Mouse (Mus musculus) C2C12 (cell line): ENCODE data around the gene Slc4a5. TPM values are rescaled to one million over a fixed set of nuclear protein-coding genes. Genes with fewer than 3 reads are reported as not detected.

ENCODE experiments used
- H3K27me3 ChIP-seq: one replicate; pipeline ENCODE4 v1.6.1; 2011; ENCODE audit not compliant: control insufficient read depth, insufficient read depth, insufficient read length
- H3K36me3 ChIP-seq: one replicate; pipeline ENCODE4 v1.6.1; 2011; ENCODE audit not compliant: control insufficient read depth, insufficient read depth
- H3K4me3 ChIP-seq: one replicate; pipeline ENCODE4 v1.5.1; 2011; ENCODE audit warnings: mild to moderate bottlenecking, control low read depth; ENCODE audit not compliant: poor library complexity, insufficient read depth, severe bottlenecking
- H3K79me2 ChIP-seq: one replicate; pipeline ENCODE4 v1.6.1; 2011; ENCODE audit not compliant: control insufficient read depth, insufficient read depth
- H3K79me3 ChIP-seq: one replicate; pipeline ENCODE4 v1.6.1; 2011; ENCODE audit warnings: low read depth, control low read depth
- H3ac ChIP-seq: one replicate; pipeline ENCODE3; 2011; ENCODE audit warnings: low read depth; ENCODE audit not compliant: control insufficient read depth, insufficient read length
- CEBPB ChIP-seq: IDR thresholded peaks from one replicate; pipeline ENCODE4 v1.6.1; 2011; ENCODE audit warnings: low read depth, mild to moderate bottlenecking, control low read depth, moderate library complexity
- CTCF ChIP-seq: IDR thresholded peaks from one replicate; pipeline ENCODE4 v1.5.1; 2011; ENCODE audit not compliant: control insufficient read depth, insufficient read depth, insufficient read length
- FOSL1 ChIP-seq: IDR thresholded peaks from one replicate; pipeline ENCODE4 v1.8.0; 2011; ENCODE audit warnings: mild to moderate bottlenecking, low read length; ENCODE audit not compliant: poor library complexity, insufficient read depth, severe bottlenecking
- MAX ChIP-seq: IDR thresholded peaks from one replicate; pipeline ENCODE4 v1.6.1; 2011; ENCODE audit warnings: mild to moderate bottlenecking, control low read depth
- MYOD1 ChIP-seq: IDR thresholded peaks from one replicate; pipeline ENCODE4 v1.6.1; 2011; ENCODE audit warnings: low read depth; ENCODE audit not compliant: control insufficient read depth, insufficient read length
- MYOG ChIP-seq: IDR thresholded peaks from one replicate; pipeline ENCODE4 v1.6.1; 2011; ENCODE audit not compliant: control insufficient read depth, insufficient read length; ENCODE audit errors: extremely low read depth
- USF1 ChIP-seq: IDR thresholded peaks from one replicate; pipeline ENCODE4 v1.6.1; 2011; ENCODE audit warnings: low read depth, mild to moderate bottlenecking, control low read depth, moderate library complexity
- polyA plus RNA-seq: library from polyadenylated mRNA; unstranded; fragments of >200 nt; fragmentation: generic; extraction: Trizol; gene quantifications from one replicate; pipeline ENCODE4 v1.2.1, GENCODE M21; 2012; ENCODE audit warnings: missing spikeins

Gene Slc4a5
- polyA plus RNA-seq, 1 experiment = 0.04 TPM

- H3ac ChIP-seq = no peak overlapping the region
- peaks cover 4% of the 10 kb centered on the region for H3K79me3 ChIP-seq
- peaks cover 28% of the 10 kb centered on the region for H3K79me2 ChIP-seq
- no peak overlapping the region for H3K4me3 ChIP-seq
- no peaks in the 10 kb centered on the region for H3K27me3 ChIP-seq
- TF ChIP-seq CTCF (no peak), CEBPB (no peak), FOSL1 (no peak), USF1 (no peak), MYOG (no peak), MYOD1 (no peak), MAX (no peak)
- H3K36me3 ChIP-seq = no peaks in the 10 kb centered on the region
Measured at GRCm38 (mm10) chr6:83180605-83181004, 39.0 kb upstream of the Slc4a5 start.

- no peak for TF ChIP-seq CEBPB
- TF ChIP-seq MYOG = no peak
- TF ChIP-seq FOSL1 = no peak
- TF ChIP-seq CTCF = no peak
- no peak for TF ChIP-seq USF1
- TF ChIP-seq MYOD1 = no peak
- TF ChIP-seq MAX = no peak
- H3K36me3 ChIP-seq = peaks cover 11% of the 10 kb centered on the region
Measured at GRCm38 (mm10) chr6:83184858-83185435, 34.7 kb upstream of the Slc4a5 start.

GRCm38 (mm10) chr6:83185895-83186861 is 33.5 kb upstream of the Slc4a5 start:
- H3K4me3 ChIP-seq = no peak overlapping the region
- no peak overlapping the region for H3ac ChIP-seq
- no peaks in the 10 kb centered on the region for H3K27me3 ChIP-seq
- H3K79me3 ChIP-seq = no peaks in the 10 kb centered on the region
- H3K79me2 ChIP-seq = no peaks in the 10 kb centered on the region
- H3K36me3 ChIP-seq = peaks cover 20% of the 10 kb centered on the region
- no peak for TF ChIP-seq MYOD1
- TF ChIP-seq USF1 = no peak
- no peak for TF ChIP-seq MYOG
- TF ChIP-seq FOSL1 = no peak
- no peak for TF ChIP-seq CEBPB
- no peak for TF ChIP-seq MAX
- TF ChIP-seq CTCF = no peak

More at GRCm38 (mm10) chr6:83184858-83185435, 34.7 kb upstream of the Slc4a5 start:
- no peaks in the 10 kb centered on the region for H3K27me3 ChIP-seq
- H3K79me2 ChIP-seq = no peaks in the 10 kb centered on the region
- no peak overlapping the region for H3ac ChIP-seq
- no peak overlapping the region for H3K4me3 ChIP-seq
- no peaks in the 10 kb centered on the region for H3K79me3 ChIP-seq

- H3K79me2 ChIP-seq = no peaks in the 10 kb centered on the region
- TF ChIP-seq CTCF (no peak), CEBPB (no peak), MYOG (no peak), MAX (no peak), FOSL1 (no peak), USF1 (no peak), MYOD1 (no peak)
- no peaks in the 10 kb centered on the region for H3K27me3 ChIP-seq
- H3K4me3 ChIP-seq = no peak overlapping the region
- peaks cover 26% of the 10 kb centered on the region for H3K36me3 ChIP-seq
- H3ac ChIP-seq = no peak overlapping the region
- no peaks in the 10 kb centered on the region for H3K79me3 ChIP-seq
Measured at GRCm38 (mm10) chr6:83186946-83187345, 32.7 kb upstream of the Slc4a5 start.

- TF ChIP-seq MAX = no peak
- no peak for TF ChIP-seq MYOD1
- TF ChIP-seq CTCF = no peak
- no peak for TF ChIP-seq FOSL1
- TF ChIP-seq CEBPB = no peak
- no peak for TF ChIP-seq USF1
- TF ChIP-seq MYOG = no peak
- no peak overlapping the region for H3K4me3 ChIP-seq
- no peaks in the 10 kb centered on the region for H3K79me2 ChIP-seq
- no peaks in the 10 kb centered on the region for H3K27me3 ChIP-seq
- H3ac ChIP-seq = no peak overlapping the region
- H3K36me3 ChIP-seq = peaks cover 46% of the 10 kb centered on the region
- H3K79me3 ChIP-seq = no peaks in the 10 kb centered on the region
Measured at GRCm38 (mm10) chr6:83193571-83193970, 26.1 kb upstream of the Slc4a5 start.
